Mouse (Mus musculus): Measurements from ENCODE around the gene Gm28490. TPM values are rescaled to one million over a fixed set of nuclear protein-coding genes. Genes with fewer than 3 reads are reported as not detected.
"Not testable (repeated sequence)": the region's sequence is repeated elsewhere in the genome, so short reads cannot be mapped to it uniquely, and the experiment has no call there.

The Gm28490 gene
- polyA plus RNA-seq (2012; rRNA removed), result not detected in 2 replicates

DNA sequence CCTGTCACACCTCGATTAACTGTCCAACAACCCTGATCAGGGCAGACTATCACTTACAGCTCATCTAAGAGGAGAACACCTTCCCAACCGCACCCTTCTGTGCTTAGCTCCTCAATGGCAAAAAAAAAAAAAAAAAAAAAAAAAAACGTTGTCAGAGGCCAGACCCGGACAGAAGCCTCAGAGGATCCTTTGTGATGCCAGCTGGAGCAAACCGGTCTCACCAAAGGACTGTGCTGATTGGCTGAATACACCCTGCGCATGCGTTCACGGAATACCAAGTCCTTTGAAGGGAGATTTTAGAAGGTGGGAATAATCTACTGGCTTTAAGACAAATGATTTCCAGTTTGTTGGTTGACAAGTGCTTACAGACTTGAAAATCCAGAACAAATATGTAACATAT is at the start of gene Gm28490:
TSS of gene Gm28490 (minus strand) at position 101 of the 400 bp plus-strand sequence.
- DNase-seq (ENCODE audit: low read depth), result not testable (repeated sequence)
